Mouse (Mus musculus) ES-E14 (cell line): ENCODE data around the gene Ubiad1. TPM values are rescaled to one million over a fixed set of nuclear protein-coding genes. Genes with fewer than 3 reads are reported as not detected.
A peak's percentile ranks its signal among the peaks of the same experiment; 100 is the strongest.

ENCODE experiments used
- DNase-seq: peaks from one replicate; pipeline ENCODE4 v3.0.0-alpha.2; 2013; ENCODE audit warnings: low read depth, low spot score
- H3K27ac ChIP-seq: 2 replicates; pipeline ENCODE4 v1.5.1; 2012; ENCODE audit warnings: low read depth, mild to moderate bottlenecking, low read length, moderate library complexity, mixed read lengths; ENCODE audit not compliant: poor library complexity, insufficient read depth, severe bottlenecking
- H3K36me3 ChIP-seq: 2 replicates; pipeline ENCODE4 v1.6.1; 2012; ENCODE audit warnings: mild to moderate bottlenecking, low read length, moderate library complexity, mixed read lengths; ENCODE audit not compliant: control insufficient read depth, poor library complexity, insufficient read depth, severe bottlenecking
- H3K4me1 ChIP-seq, 2 experiments: fragments of 150-350 bp in 1 of 2; sonication (generic) in 1 of 2; 2 replicates each; pipeline ENCODE4 v1.6.1; 2012; ENCODE audit warnings: low read length in 2 of 2, mild to moderate bottlenecking in 1 of 2, mixed read lengths in 1 of 2; ENCODE audit not compliant: control insufficient read depth in 2 of 2, insufficient read depth in 2 of 2, poor library complexity in 1 of 2
- H3K4me3 ChIP-seq, 2 experiments: fragments of 150-350 bp in 1 of 2; sonication (generic) in 1 of 2; 2 replicates each; pipeline ENCODE4 v1.5.1; 2012; ENCODE audit warnings: low read length in 2 of 2, low read depth in 1 of 2, mild to moderate bottlenecking in 1 of 2, mixed read lengths in 1 of 2; ENCODE audit not compliant: insufficient read depth in 1 of 2, poor library complexity in 1 of 2, severe bottlenecking in 1 of 2
- H3K9ac ChIP-seq: 2 replicates; pipeline ENCODE4 v1.6.1; 2012; ENCODE audit warnings: low read depth, mild to moderate bottlenecking, low read length, mixed read lengths; ENCODE audit not compliant: poor library complexity, insufficient read depth, severe bottlenecking
- H3K9me3 ChIP-seq: fragments of 150-350 bp; sonication (generic); 2 replicates; pipeline ENCODE4 v1.6.1; 2012; ENCODE audit warnings: low read depth, mild to moderate bottlenecking, low read length; ENCODE audit not compliant: control insufficient read depth, insufficient read depth
- CHD2 ChIP-seq: IDR thresholded peaks from 2 replicates; pipeline ENCODE4 v1.6.1; 2014; ENCODE audit warnings: mild to moderate bottlenecking, low read depth, low read length, inconsistent platforms
- HCFC1 ChIP-seq: IDR thresholded peaks from 2 replicates; pipeline ENCODE4 v1.6.1; 2012; ENCODE audit warnings: low read length, inconsistent platforms, borderline replicate concordance; ENCODE audit not compliant: insufficient read depth
- MAFK ChIP-seq: IDR thresholded peaks from 2 replicates; pipeline ENCODE4 v1.6.1; 2014; ENCODE audit warnings: mild to moderate bottlenecking, low read depth, low read length, inconsistent platforms; ENCODE audit not compliant: insufficient read depth
- ZC3H11A ChIP-seq: IDR thresholded peaks from 2 replicates; pipeline ENCODE4 v1.6.1; 2012; ENCODE audit warnings: low read depth, mild to moderate bottlenecking, inconsistent platforms, low read length, borderline replicate concordance
- ZNF384 ChIP-seq: IDR thresholded peaks from 2 replicates; pipeline ENCODE4 v1.6.1; 2012; ENCODE audit warnings: low read depth, low read length, inconsistent platforms
- in situ Hi-C, 2 experiments: fragments of 600-800 bp; cut with MboI; formaldehyde crosslinking; loops; one replicate each; pipeline ENCODE4 v1.15.1; 2025; ENCODE audit warnings: low sequenced_read_pairs in 2 of 2, inconsistent platforms in 1 of 2; ENCODE audit not compliant: unreplicated experiment in 2 of 2
- total RNA-seq: library from RNA; depleted of rRNA; stranded (reverse); fragments of 300-350 nt; gene quantifications from 2 replicates; pipeline ENCODE4 v1.2.3, GENCODE M21; 2012

The Ubiad1 gene
- total RNA-seq, 1 experiment: 24.0 TPM

DNA sequence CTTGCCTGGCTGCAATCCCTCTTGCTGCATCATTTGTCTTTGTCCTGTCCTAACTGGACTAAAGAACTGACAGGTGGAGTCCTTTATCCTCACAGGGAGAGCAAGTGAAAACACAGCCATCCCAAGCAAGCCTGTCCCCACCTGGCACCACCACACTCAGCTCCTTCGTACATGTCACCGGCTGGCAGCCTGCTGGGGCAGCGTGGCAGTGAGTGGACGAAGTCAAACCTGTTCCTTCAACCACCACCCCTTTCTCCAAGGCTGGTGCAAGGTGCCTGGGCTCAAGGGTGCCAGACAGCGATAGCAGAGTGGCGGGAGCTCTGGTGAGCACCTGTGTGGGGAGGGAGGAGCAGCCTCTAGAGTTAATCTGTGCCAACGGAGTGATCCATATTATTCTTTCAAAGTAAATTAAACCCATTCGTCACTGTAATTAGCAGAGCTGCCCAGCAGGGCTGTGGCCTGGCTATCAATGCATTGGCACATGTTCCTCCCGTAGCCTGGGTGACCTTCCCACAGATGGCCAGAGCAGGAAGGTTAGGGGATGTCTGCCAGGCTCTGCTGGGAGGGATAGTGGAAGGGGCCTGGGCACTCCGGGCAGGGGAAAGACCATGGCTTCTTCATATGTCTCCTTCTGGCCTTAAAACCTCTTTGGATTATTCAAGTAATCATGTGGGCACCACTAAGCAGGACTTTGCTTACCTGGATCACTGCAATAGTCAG lies 36.2 kb downstream of the Ubiad1 start:
- Histone ChIP-seq H3K9me3 (no peaks in the 10 kb centered on the region), H3K4me1 (peaks cover 0 to 17% of the 10 kb centered on the region in 2 experiments; a peak in 2 of 4 replicates), H3K36me3 (no peaks in the 10 kb centered on the region), H3K9ac (no peak overlapping the region), H3K27ac (no peak overlapping the region), H3K4me3 (no peak overlapping the region)
- TF ChIP-seq ZC3H11A (no peak), ZNF384 (no peak)
- no peak for DNase-seq
- in situ Hi-C loops: no loop called here

DNA sequence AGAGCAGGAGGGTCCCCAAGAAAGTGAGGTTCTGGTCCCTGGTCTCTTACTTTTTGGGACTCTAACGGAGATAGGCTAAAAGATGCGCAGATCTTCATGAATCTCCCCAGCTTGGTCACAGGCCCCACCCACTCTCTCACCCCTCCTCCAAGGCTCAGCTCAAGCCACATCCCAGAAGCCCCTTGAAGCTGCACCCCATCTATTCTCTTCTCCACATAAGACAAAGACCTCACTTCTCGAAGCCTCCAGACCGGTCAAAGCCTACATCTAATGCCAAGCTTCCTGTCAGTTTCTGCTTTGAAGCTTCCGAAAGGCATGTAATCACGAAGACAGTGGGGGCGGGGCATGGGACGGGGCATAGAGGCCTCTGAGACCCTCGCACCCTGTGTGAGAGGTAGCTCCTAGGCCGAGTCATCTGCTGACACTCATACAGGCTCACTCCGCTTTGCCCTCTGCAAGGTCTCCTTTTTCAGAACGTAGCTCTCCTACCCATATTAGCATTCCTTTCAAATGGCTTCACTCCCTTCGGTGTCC lies 39.2 kb downstream of the Ubiad1 start:
- H3K36me3 ChIP-seq: no peaks in the 10 kb centered on the region
- peaks cover 0 to 17% of the 10 kb centered on the region in 2 experiments; a peak in 2 of 4 replicates for H3K4me1 ChIP-seq
- H3K9ac ChIP-seq: no peak overlapping the region
- peak; percentile 48 for DNase-seq
- H3K9me3 ChIP-seq: no peaks in the 10 kb centered on the region
- no peak overlapping the region for H3K27ac ChIP-seq
- TF ChIP-seq CHD2 (no peak), MAFK (no peak), ZNF384 (no peak), HCFC1 (no peak), ZC3H11A (no peak)
- H3K4me3 ChIP-seq: peak overlapping the region; percentile 27 to 37; a peak in 3 of 4 replicates
- in situ Hi-C loops: no loop called here

DNA sequence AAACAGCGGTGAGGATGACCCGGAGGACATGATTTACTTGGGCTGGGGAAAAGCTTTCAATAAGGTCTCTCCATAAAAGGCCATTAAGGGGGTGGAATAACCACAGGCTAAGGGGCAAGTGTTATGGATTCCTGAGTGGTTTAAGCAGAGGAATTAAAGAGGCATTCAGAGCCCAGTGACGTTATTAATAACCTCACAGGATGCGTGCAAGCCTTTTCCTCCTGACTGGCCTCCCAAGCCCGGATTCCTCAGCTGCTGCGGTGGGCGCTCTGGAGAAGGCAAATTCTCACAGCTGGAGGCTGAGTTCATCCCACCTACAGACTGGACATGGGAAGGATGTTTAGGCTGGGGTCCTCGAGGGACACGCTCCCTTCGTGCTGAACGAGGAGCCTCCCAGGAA lies 39.8 kb downstream of the Ubiad1 start:
- peaks cover 0 to 17% of the 10 kb centered on the region in 2 experiments; a peak in 2 of 4 replicates for H3K4me1 ChIP-seq
- H3K9me3 ChIP-seq: no peaks in the 10 kb centered on the region
- no peak overlapping the region for H3K9ac ChIP-seq
- DNase-seq: no peak
- in situ Hi-C loops: no loop called here
- no peak for TF ChIP-seq MAFK
- no peak for TF ChIP-seq ZC3H11A
- no peak for TF ChIP-seq CHD2
- no peak for TF ChIP-seq HCFC1
- TF ChIP-seq ZNF384: no peak
- no peak overlapping the region for H3K4me3 ChIP-seq
- no peaks in the 10 kb centered on the region for H3K36me3 ChIP-seq
- H3K27ac ChIP-seq: no peak overlapping the region

DNA sequence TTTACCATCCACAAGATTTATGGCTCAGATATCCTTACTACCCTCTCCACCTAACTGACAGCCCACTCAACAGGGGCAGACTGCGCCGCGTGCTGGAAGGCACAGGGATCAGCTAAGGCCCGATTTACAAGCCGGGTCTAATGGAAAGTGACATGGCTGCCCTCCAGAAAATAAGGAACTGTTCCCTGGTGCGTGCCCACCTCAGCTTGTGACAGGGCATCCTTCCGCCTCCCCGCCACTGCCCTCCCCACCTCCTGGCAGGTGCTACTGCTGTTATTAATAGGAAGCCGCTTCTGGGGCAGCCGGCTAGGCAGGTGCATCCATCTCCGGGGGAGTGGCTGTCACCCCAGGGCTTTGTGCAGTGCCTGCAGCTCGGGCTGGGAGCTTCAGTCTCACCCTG lies 41.2 kb downstream of the Ubiad1 start:
- in situ Hi-C loops: no loop called here
- Histone ChIP-seq H3K9me3 (no peaks in the 10 kb centered on the region), H3K4me3 (no peak overlapping the region), H3K9ac (no peak overlapping the region), H3K36me3 (no peaks in the 10 kb centered on the region), H3K27ac (no peak overlapping the region), H3K4me1 (peaks cover 0 to 17% of the 10 kb centered on the region in 2 experiments; a peak in 2 of 4 replicates)
- TF ChIP-seq ZC3H11A (no peak), ZNF384 (no peak), MAFK (no peak), CHD2 (no peak), HCFC1 (no peak)
- no peak for DNase-seq

DNA sequence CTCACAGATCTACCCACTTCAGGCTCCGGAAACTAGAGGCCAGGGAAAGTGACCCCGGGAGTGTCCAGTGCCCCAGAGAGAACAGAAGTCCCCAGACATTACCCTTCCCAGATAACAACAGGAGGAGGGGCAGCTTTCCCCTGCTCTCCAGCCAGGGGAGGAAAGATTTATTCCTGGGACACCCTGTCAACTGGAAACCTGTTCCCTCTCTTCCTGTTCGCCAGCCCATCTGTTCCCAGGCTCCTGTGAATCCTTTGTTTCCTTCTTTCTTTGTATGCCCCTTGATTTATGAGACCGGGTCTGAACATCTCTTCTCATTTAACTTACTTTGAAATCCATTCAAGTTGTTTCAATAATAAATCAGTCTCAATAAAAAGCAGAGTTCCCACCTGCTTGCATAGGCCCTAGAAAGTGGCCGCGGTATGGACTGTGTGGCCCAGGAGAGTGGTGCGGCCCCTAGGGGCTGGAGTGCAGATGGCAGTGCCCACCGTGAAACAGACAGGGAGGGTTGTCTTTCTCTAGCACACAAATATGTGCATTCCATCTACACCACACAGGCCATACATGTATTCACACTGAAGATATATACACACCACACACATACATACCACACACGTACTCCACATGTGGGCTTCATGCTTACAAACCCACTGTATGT lies 45.0 kb downstream of the Ubiad1 start:
- Histone ChIP-seq H3K4me1 (peaks cover 0 to 9% of the 10 kb centered on the region in 2 experiments; a peak in 2 of 4 replicates), H3K9ac (no peak overlapping the region), H3K9me3 (no peaks in the 10 kb centered on the region), H3K36me3 (no peaks in the 10 kb centered on the region), H3K27ac (no peak overlapping the region), H3K4me3 (no peak overlapping the region)
- DNase-seq: no peak
- in situ Hi-C loops: no loop called here
- no peak for TF ChIP-seq ZNF384
- TF ChIP-seq MAFK: no peak
- no peak for TF ChIP-seq CHD2
- no peak for TF ChIP-seq HCFC1
- no peak for TF ChIP-seq ZC3H11A
